Mouse (Mus musculus): ENCODE measurements at regions not wholly inside any gene's neighbourhood (a gene's known extent, or its start where the extent isn't known, plus 50 kb on each side); places are given as distances from the start of the nearest gene placed in this dataset.

DNA sequence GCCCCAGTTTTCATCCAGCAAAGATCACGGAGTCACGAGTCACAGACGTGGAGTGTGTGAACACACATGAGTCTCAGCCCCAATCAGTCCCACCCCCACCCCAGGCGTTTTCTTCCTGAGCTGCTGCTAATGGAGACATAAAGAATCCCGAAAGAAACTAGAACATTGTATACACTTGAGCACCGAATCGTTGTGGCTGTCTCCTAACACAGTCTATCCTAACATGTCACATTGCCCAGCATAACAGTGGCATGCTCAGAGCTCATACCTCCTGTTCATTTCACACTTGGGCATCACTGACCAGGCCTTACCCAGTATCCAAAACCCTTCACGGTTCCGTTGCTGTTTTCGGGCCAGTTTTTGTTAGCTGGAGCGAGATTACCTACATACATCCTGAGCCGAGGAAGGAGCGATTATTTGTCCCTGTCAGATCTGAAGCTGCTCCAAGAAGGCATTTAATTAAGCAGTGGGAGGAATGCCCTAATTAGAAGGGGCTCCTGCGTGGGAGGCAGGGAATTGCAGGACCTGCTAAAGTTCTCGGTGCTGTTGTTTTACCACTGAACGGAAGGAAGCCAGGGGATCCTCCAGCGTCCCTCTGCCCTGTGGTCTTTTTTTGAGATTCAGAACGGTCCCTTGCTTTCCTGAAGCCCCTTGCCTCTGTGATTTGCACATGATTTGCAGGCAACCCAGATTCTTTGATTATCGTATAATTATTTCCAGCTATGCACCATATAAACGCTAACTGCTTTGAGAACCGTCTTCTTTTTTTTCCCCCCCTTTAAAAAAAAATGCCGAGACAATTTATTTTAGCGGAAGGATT lies 53.4 kb upstream of the Nap1l1 start:
- DNase-seq (ENCODE audit: low read depth, low spot score) = no peak

DNA sequence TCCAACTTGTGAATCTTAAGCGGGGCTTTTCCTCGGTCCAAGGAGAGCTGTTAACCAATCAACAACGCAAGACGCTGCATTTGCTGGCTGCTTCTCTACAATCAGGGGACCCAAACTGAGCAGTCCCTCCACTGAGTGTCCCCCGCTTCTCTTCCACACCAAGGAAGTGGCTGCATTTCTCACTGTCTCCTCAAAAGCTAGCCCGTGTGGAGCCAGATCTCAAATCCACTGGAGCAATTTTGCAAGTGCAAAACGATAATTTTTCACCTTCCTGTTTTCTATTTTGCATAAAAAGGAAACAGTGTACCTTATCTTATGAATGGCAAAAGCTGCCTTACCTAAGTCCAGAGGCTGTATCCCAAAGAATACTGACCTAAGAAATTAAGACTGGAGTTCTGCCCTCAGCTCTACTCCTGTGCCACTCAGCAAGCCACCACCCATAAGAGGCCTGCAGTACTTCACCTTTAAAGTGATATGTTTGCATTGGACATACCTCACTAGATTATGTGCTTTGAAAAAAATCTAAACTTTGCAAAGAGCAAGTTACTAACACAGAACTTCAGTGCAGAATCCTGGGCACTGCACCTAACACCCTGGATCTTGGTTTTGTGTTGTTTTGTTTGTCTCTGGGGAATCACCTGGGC lies 52.7 kb upstream of the Nap1l1 start:
- no peak for DNase-seq (ENCODE audit: low read depth, low spot score)

DNA sequence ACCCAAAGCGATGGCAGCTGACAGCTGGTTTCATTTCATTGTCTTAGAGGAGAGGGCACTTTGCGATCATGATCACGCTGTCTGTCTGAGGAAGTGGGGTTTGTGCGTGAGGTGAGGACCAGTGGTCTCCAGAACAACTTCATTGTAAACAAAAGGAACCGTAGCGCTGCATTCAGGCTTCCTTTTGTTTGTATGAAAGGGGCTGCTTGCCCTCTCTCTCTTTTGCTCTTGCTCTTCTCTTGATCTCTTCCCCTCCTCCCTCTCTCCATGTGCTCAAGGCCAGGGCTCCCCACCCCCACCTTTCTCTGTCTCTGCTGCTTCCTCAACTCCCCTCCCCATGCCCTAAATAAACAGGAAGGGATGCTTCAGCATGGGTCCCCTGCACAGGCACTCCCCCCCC lies 51.0 kb upstream of the Nap1l1 start:
- DNase-seq (ENCODE audit: low read depth, low spot score) = no peak

DNA sequence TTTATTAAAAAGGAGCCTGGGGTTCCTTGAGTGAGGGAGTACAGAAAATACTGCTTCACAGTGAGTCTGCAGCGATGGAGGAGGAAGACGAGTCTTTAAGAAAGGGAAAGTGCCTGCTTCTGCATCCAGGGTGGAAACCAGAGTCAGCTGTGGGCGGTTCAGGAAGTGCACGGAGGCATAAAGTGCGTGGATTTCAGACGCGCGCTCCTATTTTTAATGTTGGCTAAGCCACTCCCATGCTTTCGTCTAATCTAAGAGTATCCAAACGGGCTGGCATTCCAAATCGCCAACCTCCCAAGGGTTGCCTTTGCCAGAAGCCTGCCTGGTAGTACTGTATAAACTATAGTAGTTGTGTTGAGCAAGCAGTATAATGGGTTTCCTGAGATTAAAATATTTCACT lies 50.4 kb upstream of the Nap1l1 start:
- DNase-seq (ENCODE audit: low read depth, low spot score) = no peak

Measured in forelimb bud, embryonic 11.5 days (tissue).